Mouse (Mus musculus): ENCODE results near the gene Stap2.

DNA sequence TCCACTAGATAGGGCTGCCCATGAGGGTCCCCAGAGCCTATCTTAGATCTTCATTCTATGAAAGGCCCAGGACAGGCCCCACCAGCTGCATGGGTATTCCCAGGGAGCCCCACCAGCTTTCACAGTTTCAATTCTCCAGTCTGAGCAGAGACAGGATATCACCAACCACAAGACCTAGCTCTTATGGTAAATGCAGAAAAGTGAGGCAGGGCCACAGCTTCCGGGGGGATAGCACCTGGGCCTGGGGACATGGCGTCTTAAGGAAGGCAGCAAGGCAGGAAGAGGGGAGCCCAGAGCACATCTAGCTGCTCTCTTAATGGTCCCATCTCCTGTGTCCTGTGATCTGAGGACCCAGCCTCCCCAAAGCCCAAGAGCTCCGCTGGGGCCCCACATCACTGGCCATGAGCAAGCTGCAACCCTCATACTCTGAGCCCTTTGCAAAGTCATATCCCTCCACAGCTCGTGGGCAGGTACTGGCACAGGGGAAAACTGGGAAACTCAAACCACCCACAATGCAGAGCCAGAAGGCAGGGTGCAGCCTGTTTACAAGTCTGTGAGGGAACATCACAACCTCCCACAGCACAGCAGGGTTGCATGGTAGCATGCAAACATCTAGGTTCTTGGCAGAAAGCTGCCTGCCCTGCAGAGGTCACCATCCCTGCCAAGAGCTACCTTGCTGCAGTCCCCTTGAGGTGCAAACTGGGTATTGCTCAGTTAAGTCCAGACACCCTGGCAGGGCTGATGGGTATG, 16.0 kb upstream of the Stap2 start:
- TF ChIP-seq CTCF (IDR thresholded peaks at IDR 0.05; ENCODE audit: low read depth) (no peak), EP300 (IDR thresholded peaks at IDR 0.05; ENCODE audit: low read depth) (no peak)

Measured in liver, postnatal 0 days (tissue).